37 mouse cellular contexts compared by ENCODE assay signal in the genomic region with DNA sequence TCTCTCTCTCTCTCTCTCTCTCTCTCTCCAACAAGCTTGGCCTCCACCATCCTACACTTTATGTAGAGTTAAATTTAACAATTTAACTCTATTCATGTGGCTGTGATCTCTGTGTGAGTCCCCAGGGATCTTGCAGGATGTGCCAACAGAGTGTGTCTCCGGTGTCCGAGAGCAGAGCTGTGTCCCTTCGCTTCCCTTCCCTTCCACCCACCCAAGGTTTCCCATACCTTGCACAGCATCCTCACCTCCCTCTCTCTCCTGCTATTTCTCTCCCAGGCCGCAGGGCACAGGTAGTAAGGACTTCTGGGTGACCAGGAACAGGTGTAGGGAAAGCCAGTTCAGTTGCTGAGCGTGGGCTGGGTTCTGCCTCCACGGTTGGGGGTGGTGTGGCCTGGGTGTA. TPM values are rescaled to one million over a fixed set of nuclear protein-coding genes. Genes with fewer than 3 reads are reported as not detected.
DNase-seq lines count a peak whose midpoint lies in the region; ATAC-seq and TF ChIP-seq lines count a peak whose summit lies in the region.
"Had no signal": no experiment of that assay in that cellular context is flagged by ENCODE, and none has a peak within 500 bp of the region (broad histone marks: within the 10 kb centered on the region; RNA-seq: fewer than 3 reads in every experiment).

No protein-coding gene starts in this region.

- in situ Hi-C loops in CH12.LX (cut with MboI; ENCODE audit: low pct_ligation_motif_present, low pct_unique_long_range_greater_than_20kb, low sequenced_read_pairs): loop anchor here (5.0 kb wide), 1 partner anchor 33 kb away; the partner anchor contains the start of gene Mag

- no peak overlapping the region for H3K9ac ChIP-seq in liver, postnatal 0 days (replicated peaks)
- peak overlapping the region; percentile 5; the same call in 1 of the 2 replicates for H3K9ac ChIP-seq in CH12.LX (ENCODE audit: insufficient read depth, low read depth)
- H3K9ac ChIP-seq: embryonic facial prominence, embryonic 13.5 days; forebrain, embryonic 13.5 days; heart, embryonic 13.5 days; hindbrain, embryonic 12.5 days; hindbrain, embryonic 15.5 days had no signal

- TF ChIP-seq EP300 in liver, postnatal 0 days (IDR thresholded peaks at IDR 0.05; ENCODE audit: low read depth): no peak
- no peak for TF ChIP-seq EP300 in CH12.LX (IDR thresholded peaks at IDR 0.05; ENCODE audit: low read length)

- H3K4me2 ChIP-seq in liver, postnatal 0 days (ENCODE audit: low read depth, low read length): peak overlapping the region; percentile 41; the same call in 1 of the 2 replicates
- peak overlapping the region; percentile 58 for H3K4me2 ChIP-seq in CH12.LX (ENCODE audit: insufficient read depth, low read depth, poor library complexity, severe bottlenecking)
- H3K4me2 ChIP-seq: embryonic facial prominence, embryonic 13.5 days; forebrain, embryonic 13.5 days; heart, embryonic 13.5 days; hindbrain, embryonic 12.5 days; hindbrain, embryonic 15.5 days had no signal

- no peaks in the 10 kb centered on the region for H3K36me3 ChIP-seq in liver, postnatal 0 days (replicated peaks; ENCODE audit: insufficient read depth, low read length)
- peaks cover 23% of the 10 kb centered on the region for H3K36me3 ChIP-seq in spleen, adult 2 months (ENCODE audit: control insufficient read depth, insufficient read depth, low read length)
- H3K36me3 ChIP-seq in CH12.LX (replicated peaks in 1 of 2; ENCODE audit: control insufficient read depth in 1 of 2, insufficient read depth in 1 of 2, low read length in 1 of 2): peaks cover 5 to 45% of the 10 kb centered on the region in 2 experiments
- H3K36me3 ChIP-seq in small intestine, adult 2 months (ENCODE audit: control insufficient read depth, insufficient read depth, low read length): no peaks in the 10 kb centered on the region
- H3K36me3 ChIP-seq in forebrain, embryonic 10.5 days (replicated peaks): no peaks in the 10 kb centered on the region
- H3K36me3 ChIP-seq: embryonic facial prominence, embryonic 10.5 days; embryonic facial prominence, embryonic 13.5 days; heart, embryonic 10.5 days; heart, embryonic 13.5 days; hindbrain, embryonic 12.5 days; hindbrain, embryonic 15.5 days had no signal

- TF ChIP-seq RAD21 in CH12.LX (IDR thresholded peaks at IDR 0.05; ENCODE audit: low read depth, low read length): no peak

- dilution Hi-C loops in CH12.LX (cut with MboI; ENCODE audit: extremely low pct_ligation_motif_present, extremely low pct_unique_long_range_greater_than_20kb, low sequenced_read_pairs): no loop called here

- ATAC-seq in liver, postnatal 0 days: no peak
- ATAC-seq: activated CD4-positive, CD25-positive, alpha-beta regulatory T cell, adult 4 months; CD4-positive, CD25-positive, alpha-beta regulatory T cell, adult 4 months; forebrain, embryonic 13.5 days; forebrain, embryonic 16.5 days had no signal

- TF ChIP-seq POLR2A in spleen, adult 2 months (IDR thresholded peaks at IDR 0.05; ENCODE audit: low read depth, low read length): peak; percentile 10; the same call in 1 of the 2 replicates
- TF ChIP-seq POLR2A in CH12.LX (IDR thresholded peaks at IDR 0.05; ENCODE audit: low read depth, low read length): no peak
- no peak for TF ChIP-seq POLR2A in small intestine, adult 2 months (IDR thresholded peaks at IDR 0.05; ENCODE audit: low read depth, low read length)

- DNase-seq in liver, postnatal 0 days: no peak
- no peak for DNase-seq in liver
- peak in 1 of 2 experiments; percentile 66 for DNase-seq in spleen, adult 2 months (ENCODE audit: low read depth in 1 of 2, low spot score in 2 of 2)
- DNase-seq in spleen, postnatal 4 days (ENCODE audit: low spot score in 2 of 2): no peak
- peak; percentile 66 for DNase-seq in CH12.LX (ENCODE audit: extremely low read depth)
- DNase-seq in forebrain, embryonic 10.5 days (ENCODE audit: extremely low spot score, low spot score): no peak
- DNase-seq in adrenal gland, adult 18-20 months (ENCODE audit: low spot score in 2 of 2): no peak
- DNase-seq: adrenal gland, postnatal 10 days; adrenal gland, postnatal 36 days; cerebellum, adult 11-12 months; cerebellum, adult 8-10 months; cerebellum, postnatal 10 days; cerebellum, postnatal 36 days; embryo, embryonic 11 days; gastrocnemius, postnatal 10 days; gastrocnemius, postnatal 36 days; heart, postnatal 14 days had no signal

- 60% methylated on average over 6 of the region's 6 CpGs for WGBS in liver, postnatal 0 days (ENCODE audit: insufficient replicate concordance)
- WGBS in spleen, adult 2 months: 29% methylated on average over 6 of the region's 6 CpGs
- WGBS in small intestine, adult 2 months: 83% methylated on average over 6 of the region's 6 CpGs
- 85% methylated on average over 6 of the region's 6 CpGs for WGBS in forebrain, embryonic 10.5 days

- H3K79me2 ChIP-seq in CH12.LX (replicated peaks; ENCODE audit: control insufficient read depth, extremely low read depth, insufficient read depth, poor library complexity, severe bottlenecking): no peaks in the 10 kb centered on the region

- 0 out of 2 replicates have a peak overlapping the region, but pooled peaks have one; percentile 22 for H3K27ac ChIP-seq in liver, postnatal 0 days (ENCODE audit: low read depth)
- peak overlapping the region; percentile 98 for H3K27ac ChIP-seq in spleen, adult 2 months (ENCODE audit: insufficient read depth, low read length)
- H3K27ac ChIP-seq in CH12.LX (ENCODE audit: insufficient read depth, low read depth): no peak overlapping the region
- 0 out of 2 replicates have a peak overlapping the region, but pooled peaks have one; percentile 11 for H3K27ac ChIP-seq in small intestine, adult 2 months (ENCODE audit: insufficient read depth, low read depth, low read length)
- H3K27ac ChIP-seq in forebrain, embryonic 10.5 days: no peak overlapping the region
- H3K27ac ChIP-seq: embryonic facial prominence, embryonic 10.5 days; embryonic facial prominence, embryonic 13.5 days; forebrain, embryonic 13.5 days; heart, adult 2 months; heart, embryonic 10.5 days; heart, embryonic 13.5 days; hindbrain, embryonic 12.5 days; hindbrain, embryonic 15.5 days had no signal

- no peak for TF ChIP-seq CTCF in liver, postnatal 0 days (IDR thresholded peaks at IDR 0.05; ENCODE audit: low read depth)
- no peak for TF ChIP-seq CTCF in spleen, adult 2 months (IDR thresholded peaks at IDR 0.05; ENCODE audit: extremely low read depth, insufficient read depth, insufficient read length, insufficient replicate concordance)
- TF ChIP-seq CTCF in CH12.LX (conservative IDR thresholded peaks at IDR 0.05 in 1 of 2, IDR thresholded peaks at IDR 0.05 in 1 of 2; ENCODE audit: low read depth in 2 of 2, low read length in 2 of 2): no peak
- TF ChIP-seq CTCF in small intestine, adult 2 months (IDR thresholded peaks at IDR 0.05; ENCODE audit: extremely low read depth, insufficient read length, insufficient replicate concordance, low read depth, low read length): no peak

- H3K9me3 ChIP-seq in liver, postnatal 0 days (ENCODE audit: low read length): no peaks in the 10 kb centered on the region
- H3K9me3 ChIP-seq in CH12.LX (replicated peaks; ENCODE audit: low read length): no peaks in the 10 kb centered on the region
- H3K9me3 ChIP-seq in forebrain, embryonic 10.5 days: peaks cover 5% of the 10 kb centered on the region; the same call in 1 of the 2 replicates
- H3K9me3 ChIP-seq: embryonic facial prominence, embryonic 13.5 days; forebrain, embryonic 13.5 days; heart, embryonic 10.5 days; heart, embryonic 13.5 days; hindbrain, embryonic 12.5 days; hindbrain, embryonic 15.5 days had no signal

- no peaks in the 10 kb centered on the region for H3K27me3 ChIP-seq in liver, postnatal 0 days (ENCODE audit: insufficient read depth, low read length)
- no peaks in the 10 kb centered on the region for H3K27me3 ChIP-seq in spleen, adult 2 months (ENCODE audit: control insufficient read depth, insufficient read depth, low read length)
- no peaks in the 10 kb centered on the region for H3K27me3 ChIP-seq in CH12.LX (replicated peaks)
- H3K27me3 ChIP-seq in small intestine, adult 2 months (ENCODE audit: control insufficient read depth, insufficient read depth, low read length): no peaks in the 10 kb centered on the region
- H3K27me3 ChIP-seq in forebrain, embryonic 10.5 days (ENCODE audit: poor library complexity, severe bottlenecking): peaks cover under 1% of the 10 kb centered on the region; the same call in 1 of the 2 replicates
- H3K27me3 ChIP-seq: embryonic facial prominence, embryonic 13.5 days; forebrain, embryonic 13.5 days; hindbrain, embryonic 12.5 days; hindbrain, embryonic 15.5 days had no signal

- H3K4me1 ChIP-seq in liver, postnatal 0 days (ENCODE audit: insufficient read depth): no peaks in the 10 kb centered on the region
- H3K4me1 ChIP-seq in spleen, adult 2 months (ENCODE audit: control insufficient read depth, insufficient read depth, insufficient read length): peaks cover 29% of the 10 kb centered on the region; the same call in 1 of the 2 replicates
- H3K4me1 ChIP-seq in CH12.LX (ENCODE audit: control insufficient read depth in 1 of 2, insufficient read depth in 2 of 2): peaks cover 22 to 66% of the 10 kb centered on the region in 2 experiments
- H3K4me1 ChIP-seq in small intestine, adult 2 months (ENCODE audit: control insufficient read depth, insufficient read depth, insufficient read length, low read length): no peaks in the 10 kb centered on the region
- no peaks in the 10 kb centered on the region for H3K4me1 ChIP-seq in forebrain, embryonic 10.5 days
- H3K4me1 ChIP-seq: embryonic facial prominence, embryonic 10.5 days; embryonic facial prominence, embryonic 13.5 days; forebrain, embryonic 13.5 days; heart, embryonic 13.5 days; hindbrain, embryonic 12.5 days; hindbrain, embryonic 15.5 days had no signal

- peak overlapping the region; percentile 14; the same call in 1 of the 2 replicates for H3K4me3 ChIP-seq in liver, postnatal 0 days (ENCODE audit: low read depth, low read length)
- H3K4me3 ChIP-seq in spleen, adult 2 months (ENCODE audit: extremely low read depth, insufficient read depth, insufficient read length): peak overlapping the region; percentile 97
- peak overlapping the region; percentile 53 to 79 (median 63) for H3K4me3 ChIP-seq in CH12.LX (replicated peaks in 1 of 3; ENCODE audit: low read depth in 2 of 3, low read length in 2 of 3, poor library complexity in 1 of 3)
- peak overlapping the region; percentile 46 for H3K4me3 ChIP-seq in small intestine, adult 2 months (ENCODE audit: low read depth, low read length)
- H3K4me3 ChIP-seq in forebrain, embryonic 10.5 days: no peak overlapping the region
- H3K4me3 ChIP-seq: embryonic facial prominence, embryonic 10.5 days; embryonic facial prominence, embryonic 13.5 days; erythroblast, embryonic 14.5 days; forebrain, embryonic 13.5 days; heart, adult 2 months; heart, embryonic 10.5 days; heart, embryonic 13.5 days; hindbrain, embryonic 12.5 days; hindbrain, embryonic 15.5 days had no signal

RNA-seq across cellular contexts. Expression of gene Cd22, which starts 1.2 kb away (rescaled TPM):
- 1.5 and 2.2 TPM in 2 replicates for polyA plus RNA-seq in liver, postnatal 0 days (2015; fragmentation: Nextera tagmentation; extraction: Ambion mirVana)
- polyA plus RNA-seq in spleen, adult 2 months (2012; rRNA removed): 269 and 316 TPM in 2 replicates
- total RNA-seq in CH12.LX (2012; rRNA removed) (41.7 and 42.3 TPM in 2 replicates), CH12.LX (2014; rRNA removed) (81.5 and 90.6 TPM in 2 replicates)
- polyA plus RNA-seq in CH12.LX (2012; ENCODE audit: insufficient read length, low read depth): 180 and 190 TPM in 2 replicates
- polyA plus RNA-seq in small intestine, adult 2 months (2012; rRNA removed): 4.5 and 9.2 TPM in 2 replicates
- polyA plus RNA-seq in forebrain, embryonic 10.5 days (2016; fragmentation: Nextera tagmentation; extraction: Ambion mirVana): not detected in 2 replicates
- under 1 TPM; 0.70 TPM for total RNA-seq in adrenal gland, adult 18-20 months (2021)
- total RNA-seq: gastrocnemius, adult 18-20 months; gastrocnemius, postnatal 36 days; granulocyte monocyte progenitor cell, adult 5-6 weeks; hematopoietic stem cell, adult 5-6 weeks had no signal
- polyA plus RNA-seq: embryonic facial prominence, embryonic 13.5 days; erythroblast, embryonic 14.5 days; forebrain, embryonic 13.5 days; heart, embryonic 10.5 days; heart, embryonic 13.5 days; hindbrain, embryonic 12.5 days had no signal

RNA-seq across cellular contexts. Expression of gene Ffar1, which starts 17.6 kb away (rescaled TPM):
- polyA plus RNA-seq in liver, postnatal 0 days (2015; fragmentation: Nextera tagmentation; extraction: Ambion mirVana): 0.06 TPM in 1 of 2 replicates, not detected in the other
- polyA plus RNA-seq in spleen, adult 2 months (2012; rRNA removed): 17.0 and 20.1 TPM in 2 replicates
- total RNA-seq in CH12.LX (2012; rRNA removed): 0.34 and 0.42 TPM in 2 replicates
- 1.2 and 1.4 TPM in 2 replicates for total RNA-seq in CH12.LX (2014; rRNA removed)
- polyA plus RNA-seq in CH12.LX (2012; ENCODE audit: insufficient read length, low read depth): 14.3 and 17.2 TPM in 2 replicates
- 0.66 and 2.2 TPM in 2 replicates for polyA plus RNA-seq in small intestine, adult 2 months (2012; rRNA removed)
- polyA plus RNA-seq in forebrain, embryonic 10.5 days (2016; fragmentation: Nextera tagmentation; extraction: Ambion mirVana): not detected in 2 replicates
- not detected for total RNA-seq in adrenal gland, adult 18-20 months (2021)
- total RNA-seq: adrenal gland, postnatal 36 days; gastrocnemius, adult 18-20 months; gastrocnemius, postnatal 10 days; gastrocnemius, postnatal 36 days; granulocyte monocyte progenitor cell, adult 5-6 weeks; heart, adult 2 months; heart, postnatal 14 days; hematopoietic stem cell, adult 5-6 weeks had no signal
- polyA plus RNA-seq: C2C12; embryonic facial prominence, embryonic 10.5 days; embryonic facial prominence, embryonic 13.5 days; erythroblast, embryonic 14.5 days; forebrain, embryonic 13.5 days; forebrain, embryonic 16.5 days; heart, embryonic 10.5 days; heart, embryonic 13.5 days; hindbrain, embryonic 12.5 days; hindbrain, embryonic 15.5 days had no signal

RNA-seq across cellular contexts. Expression of gene Ffar3, which starts 23.0 kb away (rescaled TPM):
- not detected in 2 replicates for polyA plus RNA-seq in liver, postnatal 0 days (2015; fragmentation: Nextera tagmentation; extraction: Ambion mirVana)
- polyA plus RNA-seq in spleen, adult 2 months (2012; rRNA removed): 0.59 and 0.84 TPM in 2 replicates
- total RNA-seq in CH12.LX (2012; rRNA removed): not detected in 2 replicates
- total RNA-seq in CH12.LX (2014; rRNA removed): not detected in 2 replicates
- polyA plus RNA-seq in CH12.LX (2012; ENCODE audit: insufficient read length, low read depth): not detected in 2 replicates
- polyA plus RNA-seq in small intestine, adult 2 months (2012; rRNA removed): 0.90 and 3.5 TPM in 2 replicates
- not detected in 2 replicates for polyA plus RNA-seq in forebrain, embryonic 10.5 days (2016; fragmentation: Nextera tagmentation; extraction: Ambion mirVana)
- total RNA-seq in adrenal gland, adult 18-20 months (2021): under 1 TPM; 0.23 to 0.26 TPM
- total RNA-seq: gastrocnemius, adult 18-20 months; gastrocnemius, postnatal 10 days; gastrocnemius, postnatal 36 days; granulocyte monocyte progenitor cell, adult 5-6 weeks; heart, adult 2 months; heart, postnatal 14 days; hematopoietic stem cell, adult 5-6 weeks had no signal
- polyA plus RNA-seq: activated CD4-positive, CD25-positive, alpha-beta regulatory T cell, adult 4 months; C2C12; CD4-positive, CD25-positive, alpha-beta regulatory T cell, adult 4 months; embryonic facial prominence, embryonic 10.5 days; embryonic facial prominence, embryonic 13.5 days; erythroblast, embryonic 14.5 days; forebrain, embryonic 13.5 days; forebrain, embryonic 16.5 days; heart, adult 2 months; heart, embryonic 13.5 days; heart, embryonic 16.5 days; hindbrain, embryonic 12.5 days; hindbrain, embryonic 15.5 days had no signal

RNA-seq across cellular contexts. Expression of gene Mag, which starts 35.7 kb away (rescaled TPM):
- polyA plus RNA-seq in liver, postnatal 0 days (2015; fragmentation: Nextera tagmentation; extraction: Ambion mirVana): 0.47 and 0.51 TPM in 2 replicates
- polyA plus RNA-seq in spleen, adult 2 months (2012; rRNA removed): 3.5 TPM in 2 replicates
- total RNA-seq in CH12.LX (2012; rRNA removed): 0.04 TPM in 1 of 2 replicates, not detected in the other
- not detected in 2 replicates for total RNA-seq in CH12.LX (2014; rRNA removed)
- not detected in 2 replicates for polyA plus RNA-seq in CH12.LX (2012; ENCODE audit: insufficient read length, low read depth)
- polyA plus RNA-seq in small intestine, adult 2 months (2012; rRNA removed): 0.48 and 0.52 TPM in 2 replicates
- polyA plus RNA-seq in forebrain, embryonic 10.5 days (2016; fragmentation: Nextera tagmentation; extraction: Ambion mirVana): 0.35 and 0.38 TPM in 2 replicates
- under 1 TPM; 0.38 to 0.40 TPM for total RNA-seq in adrenal gland, adult 18-20 months (2021)
- total RNA-seq: heart, adult 2 months; hematopoietic stem cell, adult 5-6 weeks had no signal
- polyA plus RNA-seq: activated CD4-positive, CD25-positive, alpha-beta regulatory T cell, adult 4 months; CD4-positive, CD25-positive, alpha-beta regulatory T cell, adult 4 months; erythroblast, embryonic 14.5 days had no signal

RNA-seq across cellular contexts. Expression of gene Hamp2, which starts 45.5 kb away (rescaled TPM):
- 0.49 TPM in 1 of 2 replicates, not detected in the other for polyA plus RNA-seq in liver, postnatal 0 days (2015; fragmentation: Nextera tagmentation; extraction: Ambion mirVana)
- polyA plus RNA-seq in spleen, adult 2 months (2012; rRNA removed): 15.6 and 18.2 TPM in 2 replicates
- total RNA-seq in CH12.LX (2012; rRNA removed): not detected in 2 replicates
- total RNA-seq in CH12.LX (2014; rRNA removed): not detected in 2 replicates
- not detected in 2 replicates for polyA plus RNA-seq in CH12.LX (2012; ENCODE audit: insufficient read length, low read depth)
- 0.76 and 58.9 TPM in 2 replicates for polyA plus RNA-seq in small intestine, adult 2 months (2012; rRNA removed)
- not detected in 2 replicates for polyA plus RNA-seq in forebrain, embryonic 10.5 days (2016; fragmentation: Nextera tagmentation; extraction: Ambion mirVana)
- 1 to 10 TPM in 1 of 2 experiments, not detected in 1; 3.4 TPM for total RNA-seq in adrenal gland, adult 18-20 months (2021)
- total RNA-seq: ES-E14; gastrocnemius, adult 18-20 months; gastrocnemius, postnatal 10 days; gastrocnemius, postnatal 36 days; granulocyte monocyte progenitor cell, adult 5-6 weeks; hematopoietic stem cell, adult 5-6 weeks had no signal
- polyA plus RNA-seq: activated CD4-positive, CD25-positive, alpha-beta regulatory T cell, adult 4 months; C2C12; CD4-positive, CD25-positive, alpha-beta regulatory T cell, adult 4 months; cortical plate, adult 2 months; embryonic facial prominence, embryonic 10.5 days; erythroblast, embryonic 14.5 days; forebrain, embryonic 13.5 days; forebrain, embryonic 16.5 days; heart, embryonic 10.5 days; heart, embryonic 13.5 days; heart, embryonic 16.5 days; hindbrain, embryonic 12.5 days; hindbrain, embryonic 15.5 days had no signal

Comparison
In these comparisons a context has a peak if more than half of its experiments do, and no peak if none do; other contexts are left out.
1. H3K27ac ChIP-seq: peak in liver, postnatal 0 days (single experiment), spleen, adult 2 months (single experiment) and small intestine, adult 2 months (single experiment); none in CH12.LX (single experiment) and forebrain, embryonic 10.5 days (single experiment).
2. RNA of gene Cd22, which starts 1.2 kb away (polyA plus RNA-seq): 269 to 316 TPM in spleen, adult 2 months and 180 to 190 TPM in CH12.LX; 4.5 to 9.2 TPM in small intestine, adult 2 months, 1.5 to 2.2 TPM in liver, postnatal 0 days and not detected in forebrain, embryonic 10.5 days; every median in the first group is over 10 times any median in the second.